Mouse (Mus musculus) midbrain, embryonic 11.5 days (tissue): ENCODE measurements around the gene Hist1h4n. TPM values are rescaled to one million over a fixed set of nuclear protein-coding genes. Genes with fewer than 3 reads are reported as not detected.
"Not testable (repeated sequence)": the region's sequence is repeated elsewhere in the genome, so short reads cannot be mapped to it uniquely, and the experiment has no call there.

ENCODE experiments used
- ATAC-seq: fragments of 200-750 bp; cut with Nextera tagmentation; 2 replicates; pipeline ENCODE4 v1.8.0; 2017; ENCODE audit warnings: moderate TSS enrichment, moderate library complexity; ENCODE audit not compliant: low FRiP score
- DNase-seq: peaks from one replicate; pipeline ENCODE4 v3.0.0; 2015; ENCODE audit warnings: low spot score; ENCODE audit errors: missing footprints
- H3K27ac ChIP-seq: fragments of 300-500 bp; sonication (generic); 2 replicates; pipeline ENCODE4 v1.5.1; 2014; ENCODE audit warnings: low read depth, low read length
- H3K27me3 ChIP-seq: fragments of 300-500 bp; sonication (generic); 2 replicates; pipeline ENCODE4 v1.6.1; 2014; ENCODE audit warnings: mild to moderate bottlenecking, low read length, moderate library complexity, mixed read lengths; ENCODE audit not compliant: control insufficient read depth, insufficient read depth
- H3K36me3 ChIP-seq: fragments of 300-500 bp; sonication (generic); 2 replicates; pipeline ENCODE4 v1.6.1; 2014; ENCODE audit warnings: mild to moderate bottlenecking, low read length, moderate library complexity, mixed read lengths; ENCODE audit not compliant: control insufficient read depth, insufficient read depth
- H3K4me1 ChIP-seq: fragments of 300-500 bp; sonication (generic); 2 replicates; pipeline ENCODE4 v1.6.1; 2014; ENCODE audit warnings: low read length; ENCODE audit not compliant: control insufficient read depth, insufficient read depth
- H3K4me2 ChIP-seq: fragments of 300-500 bp; sonication (generic); 2 replicates; pipeline ENCODE4 v1.6.1; 2014; ENCODE audit warnings: mild to moderate bottlenecking, moderate library complexity
- H3K4me3 ChIP-seq: fragments of 300-500 bp; sonication (generic); 2 replicates; pipeline ENCODE4 v1.5.1; 2014; ENCODE audit warnings: low read depth, low read length
- H3K9ac ChIP-seq: fragments of 300-500 bp; sonication (generic); 2 replicates; pipeline ENCODE4 v1.6.1; 2014; ENCODE audit warnings: low read length
- H3K9me3 ChIP-seq: fragments of 300-500 bp; sonication (generic); 2 replicates; pipeline ENCODE4 v1.6.1; 2016; ENCODE audit warnings: low read length; ENCODE audit not compliant: control insufficient read depth
- WGBS: fragments of 180-500 bp; shearing (Covaris S2); extraction: QIAGEN DNeasy Blood & Tissue Kit; methylation state at CpG from one replicate; pipeline ENCODE4 v1.1.7; 2014; 5-methylcytosine and 5-hydroxymethylcytosine counted together
- polyA plus RNA-seq: library from polyadenylated mRNA; unstranded; fragments of >200 nt; fragmentation: Nextera tagmentation; extraction: Ambion mirVana; gene quantifications from 2 replicates; pipeline ENCODE4 v1.2.1, GENCODE M21; 2014

Hist1h4n gene
- polyA plus RNA-seq, 1 experiment from 2014 or later: 10.3 TPM

- not testable (repeated sequence) for H3K27me3 ChIP-seq, DNase-seq, H3K36me3 ChIP-seq, H3K4me1 ChIP-seq, H3K9ac ChIP-seq, H3K27ac ChIP-seq, H3K9me3 ChIP-seq, H3K4me3 ChIP-seq, H3K4me2 ChIP-seq, ATAC-seq
Measured at GRCm38 (mm10) chr13:21846356-21846755, 14.4 kb upstream of the Hist1h4n start.

GRCm38 (mm10) chr13:21840508-21840907 lies 8.5 kb upstream of the Hist1h4n start:
- not testable (repeated sequence) for DNase-seq, H3K4me2 ChIP-seq, H3K27ac ChIP-seq, H3K4me3 ChIP-seq, H3K27me3 ChIP-seq, H3K9ac ChIP-seq, H3K9me3 ChIP-seq, H3K36me3 ChIP-seq, H3K4me1 ChIP-seq
- ATAC-seq: peak; percentile 82
- no CpG with 5 or more reads among the region's 4 CpGs for WGBS

GRCm38 (mm10) chr13:21833461-21833860 lies 1.5 kb upstream of the Hist1h4n start, which contains the start of the genes Hist1h2ap and Hist1h2br:
Gene Hist1h2ap (minus strand): TSS chr13:21833507.
Gene Hist1h2br (plus strand): TSS chr13:21833743.
- not testable (repeated sequence) for DNase-seq, H3K9me3 ChIP-seq, H3K36me3 ChIP-seq, H3K27me3 ChIP-seq, H3K27ac ChIP-seq, H3K4me3 ChIP-seq, H3K4me2 ChIP-seq, H3K4me1 ChIP-seq, H3K9ac ChIP-seq
- no CpG with 5 or more reads among the region's 24 CpGs for WGBS
- ATAC-seq: peak; percentile 95

GRCm38 (mm10) chr13:21830344-21830743 lies 1.7 kb downstream of the Hist1h4n start:
- Histone ChIP-seq H3K27me3 (no peaks in the 10 kb centered on the region), H3K36me3 (no peaks in the 10 kb centered on the region), H3K4me1 (no peaks in the 10 kb centered on the region), H3K4me3 (no peak overlapping the region), H3K27ac (no peak overlapping the region), H3K4me2 (no peak overlapping the region), H3K9ac (no peak overlapping the region), H3K9me3 (no peaks in the 10 kb centered on the region)
- 87% methylated on average over 10 of the region's 10 CpGs for WGBS
- DNase-seq (no peak), ATAC-seq (no peak)

- Histone ChIP-seq H3K4me1 (no peaks in the 10 kb centered on the region), H3K27me3 (no peaks in the 10 kb centered on the region), H3K27ac (no peak overlapping the region), H3K4me3 (no peak overlapping the region), H3K4me2 (no peak overlapping the region), H3K9ac (no peak overlapping the region), H3K36me3 (no peaks in the 10 kb centered on the region), H3K9me3 (no peaks in the 10 kb centered on the region)
- ATAC-seq: no peak
- WGBS: 84% methylated on average over 3 of the region's 3 CpGs
- DNase-seq: no peak
Measured at GRCm38 (mm10) chr13:21828511-21828910, 3.5 kb downstream of the Hist1h4n start.

- H3K9me3 ChIP-seq, H3K4me2 ChIP-seq, H3K4me3 ChIP-seq, H3K36me3 ChIP-seq, ATAC-seq, H3K4me1 ChIP-seq, H3K27ac ChIP-seq, H3K27me3 ChIP-seq, DNase-seq, H3K9ac ChIP-seq: not testable (repeated sequence)
- 76% methylated on average over 6 of the region's 16 CpGs for WGBS
Measured at GRCm38 (mm10) chr13:21820082-21820890, 11.7 kb downstream of the Hist1h4n start.

- not testable (repeated sequence) for H3K4me3 ChIP-seq, H3K9ac ChIP-seq, H3K36me3 ChIP-seq, H3K4me1 ChIP-seq, H3K27ac ChIP-seq, DNase-seq, H3K4me2 ChIP-seq, H3K27me3 ChIP-seq, H3K9me3 ChIP-seq
- WGBS: 0% methylated on average over 10 of the region's 14 CpGs
- peak; percentile 68 for ATAC-seq
Measured at GRCm38 (mm10) chr13:21812092-21812491, 19.9 kb downstream of the Hist1h4n start.

GRCm38 (mm10) chr13:21811539-21811938 lies 20.5 kb downstream of the Hist1h4n start, which contains the start of gene Hist1h4m:
Gene Hist1h4m (plus strand): TSS chr13:21811746.
- not testable (repeated sequence) for DNase-seq, H3K4me3 ChIP-seq, H3K27me3 ChIP-seq, H3K9ac ChIP-seq, H3K9me3 ChIP-seq, H3K36me3 ChIP-seq, H3K4me2 ChIP-seq, H3K4me1 ChIP-seq, H3K27ac ChIP-seq
- WGBS: no CpG with 5 or more reads among the region's 24 CpGs
- ATAC-seq: peak; percentile 60

GRCm38 (mm10) chr13:21811074-21811473 lies 20.9 kb downstream of the Hist1h4n start:
- not testable (repeated sequence) for H3K4me2 ChIP-seq, H3K4me3 ChIP-seq, H3K9ac ChIP-seq, H3K9me3 ChIP-seq, H3K36me3 ChIP-seq, H3K4me1 ChIP-seq, H3K27me3 ChIP-seq, DNase-seq, H3K27ac ChIP-seq
- no CpG with 5 or more reads among the region's 8 CpGs for WGBS
- ATAC-seq: peak; percentile 55
